Mouse (Mus musculus) left cerebral cortex, postnatal 4 days (tissue): ENCODE results near the gene Kcnk4. TPM values are rescaled to one million over a fixed set of nuclear protein-coding genes. Genes with fewer than 3 reads are reported as not detected.
"Not testable (repeated sequence)": the region's sequence is repeated elsewhere in the genome, so short reads cannot be mapped to it uniquely, and the experiment has no call there.

Experiments
- DNase-seq: peaks from one replicate; pipeline ENCODE4 v3.0.0-alpha.2; 2022
- intact Hi-C: fragments of 180-260 bp; cut with DNase I; formaldehyde crosslinking; loops from one replicate; pipeline ENCODE4 v1.15.1; 2025
- microRNA-seq: library from miRNA; unstranded; fragments of <30 nt; microRNA quantifications from one replicate; pipeline ENCODE4 v1.2.0, GENCODE M21; 2022
- total RNA-seq, 2 experiments: library from RNA; stranded (reverse); gene quantifications; 2 replicates each; pipeline ENCODE4 v1.2.3; 2021

Gene Kcnk4
- total RNA-seq, 2 experiments from 2014 or later, result 13.8 to 15.5 TPM

DNA sequence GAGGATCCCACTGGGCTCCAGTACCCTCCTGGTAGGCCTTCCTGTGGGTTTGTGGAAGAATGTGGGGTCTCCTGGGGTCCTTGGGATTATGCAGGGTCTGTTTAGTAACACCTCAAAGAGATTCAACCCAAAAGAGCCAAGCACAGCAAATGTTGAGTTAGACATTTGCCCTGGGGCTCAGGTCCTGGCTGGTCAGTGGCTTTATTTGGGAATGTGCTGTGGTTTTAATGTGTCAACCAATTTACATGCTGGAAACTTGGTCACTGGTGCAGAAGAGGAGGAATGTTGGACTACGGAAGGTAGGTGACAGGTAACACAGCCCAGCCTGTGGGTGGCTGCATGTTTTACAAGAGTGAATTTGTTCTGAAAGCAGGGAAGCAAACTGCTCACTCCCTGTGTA lies 31.3 kb downstream of the Kcnk4 start:
- intact Hi-C loops, result no loop called here
- DNase-seq, result no peak

DNA sequence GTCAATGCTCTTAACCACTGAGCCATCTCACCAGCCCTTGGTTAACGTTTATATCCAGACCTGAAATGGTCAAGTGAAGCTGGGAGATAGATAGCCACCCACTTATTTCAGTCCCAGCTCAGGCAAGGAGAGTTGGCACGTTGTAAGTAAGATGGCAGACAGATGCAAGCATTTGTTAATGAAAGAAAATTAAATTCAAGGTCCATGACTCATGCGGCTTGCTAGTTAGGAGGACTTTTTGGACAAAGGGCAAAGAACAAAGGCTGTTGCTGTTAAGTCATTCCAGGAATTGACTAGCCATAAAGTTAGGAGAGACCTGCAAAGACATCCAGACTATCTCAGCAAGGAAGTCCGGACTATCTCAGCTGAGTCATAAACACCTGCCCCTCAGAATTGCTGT lies 34.7 kb downstream of the Kcnk4 start:
- no peak for DNase-seq
- intact Hi-C loops, result no loop called here

DNA sequence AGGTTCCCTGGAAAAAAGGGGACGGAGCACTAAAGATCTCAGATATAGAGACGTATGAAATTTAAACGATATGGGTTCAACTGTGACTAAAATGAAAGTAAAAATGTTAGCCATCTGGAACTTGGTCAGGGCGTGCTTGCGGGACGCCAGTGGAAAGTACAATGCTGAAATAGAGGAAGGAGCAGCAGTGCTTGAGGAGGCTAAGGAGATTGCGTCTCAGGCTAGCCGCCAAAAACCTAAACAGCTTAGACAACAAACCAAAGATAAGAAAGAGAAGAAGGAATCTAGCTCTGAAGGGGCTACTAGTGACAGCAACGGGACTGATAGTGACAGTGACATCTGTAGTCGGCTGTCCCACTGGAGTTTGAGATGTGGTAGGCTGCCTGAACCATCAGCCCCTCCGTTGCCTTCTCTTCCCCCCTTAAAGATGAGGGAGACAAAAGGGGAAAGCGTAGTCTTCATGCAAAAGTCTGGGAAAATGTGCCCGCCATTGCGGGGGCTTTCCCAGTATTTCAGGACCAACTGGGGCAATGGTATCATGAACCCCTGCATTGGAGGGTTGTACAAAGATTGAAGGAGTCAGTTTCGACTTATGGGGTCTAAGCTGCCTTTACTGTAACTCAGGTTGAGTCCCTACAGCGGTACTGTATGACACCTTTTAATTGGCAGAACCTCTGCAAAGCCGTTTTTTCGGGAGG lies 38.6 kb downstream of the Kcnk4 start:
- DNase-seq, intact Hi-C loops: not testable (repeated sequence)

DNA sequence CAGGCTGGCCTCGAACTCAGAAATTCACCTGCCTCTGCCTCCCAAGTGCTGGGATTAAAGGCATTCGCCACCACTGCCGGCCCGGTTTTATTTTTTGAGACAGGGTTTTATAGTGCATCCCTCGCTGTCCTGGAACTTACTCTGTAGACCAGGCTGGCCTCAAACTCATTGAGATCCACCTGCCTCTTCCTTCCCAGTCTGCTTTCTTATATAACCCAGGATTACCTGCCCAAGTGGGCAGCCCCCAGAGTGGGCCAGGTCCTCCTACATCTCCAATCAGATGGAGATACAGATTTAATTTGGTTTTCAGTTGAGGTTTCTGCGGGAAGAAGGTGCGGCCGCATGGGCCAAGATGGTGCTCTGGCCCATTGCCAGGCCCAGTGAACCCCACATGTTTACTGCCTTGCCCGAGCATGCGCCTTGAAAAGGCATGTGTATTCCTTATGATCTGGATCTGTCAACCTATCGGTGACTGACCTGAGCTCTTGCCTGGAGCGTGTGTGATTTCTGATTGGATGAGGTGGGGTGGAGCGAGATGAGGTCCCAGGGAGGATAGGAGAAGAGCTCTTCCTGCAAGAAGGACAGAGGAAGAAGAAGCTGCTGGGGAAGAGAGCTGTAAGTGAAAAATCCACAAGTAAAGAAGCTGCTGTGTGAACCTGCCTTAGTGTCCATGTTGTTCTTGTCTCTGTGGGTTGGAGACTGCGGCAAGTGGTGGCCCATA lies 40.4 kb downstream of the Kcnk4 start:
- DNase-seq, result no peak
- intact Hi-C loops, result no loop called here

DNA sequence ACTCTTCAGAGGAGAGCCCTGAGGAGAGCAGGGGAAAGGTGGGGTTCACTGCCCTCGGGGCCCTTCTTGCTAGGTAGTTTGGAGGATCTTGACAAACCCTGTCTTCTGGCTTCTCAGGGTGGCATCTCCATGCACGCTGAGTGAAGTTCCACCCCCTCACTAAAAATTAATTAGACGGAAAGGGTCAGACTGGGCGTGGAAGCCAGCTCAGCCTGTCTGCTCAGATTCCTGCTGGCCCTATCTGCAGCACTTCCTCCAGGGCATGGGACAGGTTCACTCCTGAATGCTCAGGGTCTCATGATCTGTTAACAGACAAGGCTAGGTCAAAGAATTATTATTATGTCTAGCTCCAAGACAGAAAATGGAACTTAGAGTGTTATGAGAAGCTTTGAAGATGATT lies 41.8 kb downstream of the Kcnk4 start:
- no peak for DNase-seq
- intact Hi-C loops, result no loop called here

DNA sequence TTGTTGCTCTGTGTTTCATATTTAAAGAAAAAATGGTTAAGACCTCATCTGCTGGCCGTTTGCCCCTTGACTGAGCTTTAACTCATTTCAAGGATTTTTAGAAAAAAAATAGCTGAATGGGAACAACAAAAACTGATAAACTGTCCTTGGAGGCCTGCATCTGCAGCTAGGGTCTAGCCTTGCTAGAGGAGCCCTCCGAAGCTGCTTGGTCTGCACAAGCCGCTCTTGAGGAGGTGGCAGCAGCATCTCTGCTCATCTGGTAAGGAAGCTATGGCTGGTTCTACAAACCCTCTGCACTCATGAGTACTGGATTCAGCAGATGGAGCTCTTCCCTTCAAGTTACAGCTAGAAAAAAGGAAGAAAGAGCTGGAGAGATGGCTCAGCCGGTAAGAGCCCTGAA lies 56.4 kb downstream of the Kcnk4 start:
- DNase-seq, result no peak
- intact Hi-C loops, result no loop called here

DNA sequence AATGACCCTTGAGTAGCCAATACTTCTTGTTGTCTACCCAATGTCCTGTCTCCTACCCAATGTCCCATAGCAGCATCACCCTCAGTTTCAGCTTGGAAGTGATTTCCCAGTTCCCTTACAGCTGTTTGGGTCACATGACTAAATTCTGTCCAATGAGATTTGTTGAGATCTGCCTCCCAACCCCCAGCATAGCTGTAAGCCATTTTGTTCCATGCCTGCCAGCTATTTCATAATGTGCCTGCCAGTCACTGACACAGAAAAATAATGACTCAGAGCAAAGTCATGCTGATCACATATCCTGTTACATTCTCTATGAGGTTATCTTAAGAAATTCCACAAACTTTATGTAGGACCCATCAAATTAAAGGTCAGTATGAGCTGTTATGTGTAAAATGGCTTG lies 57.5 kb downstream of the Kcnk4 start:
- no peak for DNase-seq
- intact Hi-C loops, result no loop called here

DNA sequence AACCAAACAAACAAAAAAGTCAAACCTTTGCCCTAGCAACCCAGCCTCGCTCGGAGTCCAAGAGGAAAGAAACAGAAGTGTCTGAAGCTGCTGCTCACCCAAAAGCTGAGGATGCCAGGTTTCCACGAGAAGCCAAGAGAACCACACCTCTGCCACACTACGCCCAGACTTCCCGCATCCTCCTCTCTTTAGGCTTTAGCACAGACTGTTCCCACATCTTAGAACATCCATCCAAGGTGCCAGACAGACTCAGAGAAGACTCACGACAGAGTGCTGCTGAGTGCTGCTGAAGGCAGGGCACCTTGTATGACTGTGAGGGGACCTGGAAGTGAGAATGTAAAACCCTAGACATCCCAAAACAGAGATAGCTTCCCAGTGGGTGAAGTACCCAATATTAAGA lies 58.5 kb downstream of the Kcnk4 start:
- no peak for DNase-seq
- intact Hi-C loops, result no loop called here

DNA sequence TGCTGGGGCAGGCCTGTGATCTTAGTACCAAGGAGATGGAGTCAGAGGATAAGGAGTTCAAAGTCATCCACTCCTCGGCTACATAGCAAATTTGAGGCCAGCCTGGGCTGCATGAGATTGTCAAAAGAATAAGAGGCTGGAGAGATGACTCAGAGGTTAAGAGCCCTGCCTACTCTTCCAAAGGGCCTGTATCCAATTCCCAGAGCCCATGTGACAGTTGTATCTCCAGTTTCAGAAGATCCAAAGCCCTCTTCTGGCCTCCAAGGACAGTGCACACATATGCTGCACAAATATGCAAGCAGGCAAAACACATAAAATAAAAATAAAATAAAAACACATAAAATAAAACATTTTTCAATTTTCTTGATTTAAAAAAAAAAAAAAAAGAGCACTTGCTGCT lies 60.1 kb downstream of the Kcnk4 start:
- DNase-seq, result no peak
- intact Hi-C loops, result no loop called here

Small RNA genes lying within 50 kb of the gene (microRNA-seq; reads per million reads assigned to microRNA genes)
- 8.7 reads per million, percentile 23 among the genes with 10 or more reads in this experiment for gene Mir6990

Other genes with a start within 250 kb of the Kcnk4 start
- gene Rps6ka4, start 93.9 kb downstream of the Kcnk4 start, total RNA-seq, result 10 to 100 TPM; 22.5 to 23.5 TPM
- gene Ccdc88b, start 76.3 kb downstream of the Kcnk4 start, total RNA-seq, result under 1 TPM; 0.82 to 0.91 TPM
- gene Trmt112, start 24.8 kb downstream of the Kcnk4 start, total RNA-seq, result 10 to 100 TPM; 42.5 to 43.0 TPM
- gene Prdx5, start 24.4 kb downstream of the Kcnk4 start, total RNA-seq, result 100 to 1,000 TPM; 203 to 204 TPM
- gene Esrra, start 12.7 kb downstream of the Kcnk4 start, total RNA-seq, result 10 to 100 TPM; 30.4 to 32.7 TPM
- gene Catsperz, start 9.1 kb downstream of the Kcnk4 start, total RNA-seq, result 10 to 100 TPM in 1 of 2 experiments, 1 to 10 TPM in 1; 6.2 to 11.1 TPM
- 10 to 100 TPM; 46.2 to 47.1 TPM for gene Bad, start 7.3 kb upstream of the Kcnk4 start, total RNA-seq
- 10 to 100 TPM; 56.8 to 63.6 TPM for gene Gpr137, start 8.0 kb upstream of the Kcnk4 start, total RNA-seq
- 100 to 1,000 TPM; 335 to 369 TPM for gene Ppp1r14b, start 40.5 kb upstream of the Kcnk4 start, total RNA-seq
- gene Plcb3, start 42.0 kb upstream of the Kcnk4 start, total RNA-seq, result 10 to 100 TPM; 13.7 to 15.1 TPM
- 10 to 100 TPM; 43.7 to 44.4 TPM for gene Fkbp2, start 46.0 kb upstream of the Kcnk4 start, total RNA-seq
- 10 to 100 TPM; 74.4 to 80.7 TPM for gene Vegfb, start 53.1 kb upstream of the Kcnk4 start, total RNA-seq
- 10 to 100 TPM; 14.0 to 17.7 TPM for gene Dnajc4, start 58.1 kb upstream of the Kcnk4 start, total RNA-seq
- gene Nudt22, start 61.6 kb upstream of the Kcnk4 start, total RNA-seq, result 10 to 100 TPM in 1 of 2 experiments, 1 to 10 TPM in 1; 8.9 to 11.5 TPM
- gene Trpt1, start 61.6 kb upstream of the Kcnk4 start, total RNA-seq, result 10 to 100 TPM; 17.6 to 21.4 TPM
- gene Fermt3, start 85.0 kb upstream of the Kcnk4 start, total RNA-seq, result 1 to 10 TPM; 3.2 to 3.4 TPM
- 100 to 1,000 TPM; 127 to 130 TPM for gene Stip1, start 105.5 kb upstream of the Kcnk4 start, total RNA-seq
- gene Macrod1, start 122.3 kb upstream of the Kcnk4 start, total RNA-seq, result 1 to 10 TPM; 5.5 to 6.3 TPM
- 10 to 100 TPM; 22.4 to 23.5 TPM for gene Flrt1, start 171.2 kb upstream of the Kcnk4 start, total RNA-seq